Mouse (Mus musculus): ENCODE data around the gene Lemd1.

- no peak for TF ChIP-seq CTCF (IDR thresholded peaks at IDR 0.05)
- TF ChIP-seq EP300 (IDR thresholded peaks at IDR 0.05; ENCODE audit: insufficient read depth, low read depth, low read length): no peak
- no peak for TF ChIP-seq POLR2A (IDR thresholded peaks at IDR 0.05; ENCODE audit: insufficient read depth, low read depth, low read length)
Measured at GRCm38 (mm10) chr1:132246641-132247040, 55.4 kb downstream of the Lemd1 start.
